Mouse (Mus musculus) C2C12 (cell line): Measurements from ENCODE around the gene Zfp574. TPM values are rescaled to one million over a fixed set of nuclear protein-coding genes. Genes with fewer than 3 reads are reported as not detected.

Source experiments
- H3K27me3 ChIP-seq: one replicate; pipeline ENCODE4 v1.6.1; 2011; ENCODE audit not compliant: control insufficient read depth, insufficient read depth, insufficient read length
- H3K36me3 ChIP-seq: one replicate; pipeline ENCODE4 v1.6.1; 2011; ENCODE audit not compliant: control insufficient read depth, insufficient read depth
- H3K4me3 ChIP-seq: one replicate; pipeline ENCODE4 v1.5.1; 2011; ENCODE audit warnings: mild to moderate bottlenecking, control low read depth; ENCODE audit not compliant: poor library complexity, insufficient read depth, severe bottlenecking
- H3K79me2 ChIP-seq: one replicate; pipeline ENCODE4 v1.6.1; 2011; ENCODE audit not compliant: control insufficient read depth, insufficient read depth
- H3K79me3 ChIP-seq: one replicate; pipeline ENCODE4 v1.6.1; 2011; ENCODE audit warnings: low read depth, control low read depth
- H3ac ChIP-seq: one replicate; pipeline ENCODE3; 2011; ENCODE audit warnings: low read depth; ENCODE audit not compliant: control insufficient read depth, insufficient read length
- CEBPB ChIP-seq: IDR thresholded peaks from one replicate; pipeline ENCODE4 v1.6.1; 2011; ENCODE audit warnings: low read depth, mild to moderate bottlenecking, control low read depth, moderate library complexity
- CTCF ChIP-seq: IDR thresholded peaks from one replicate; pipeline ENCODE4 v1.5.1; 2011; ENCODE audit not compliant: control insufficient read depth, insufficient read depth, insufficient read length
- FOSL1 ChIP-seq: IDR thresholded peaks from one replicate; pipeline ENCODE4 v1.8.0; 2011; ENCODE audit warnings: mild to moderate bottlenecking, low read length; ENCODE audit not compliant: poor library complexity, insufficient read depth, severe bottlenecking
- MAX ChIP-seq: IDR thresholded peaks from one replicate; pipeline ENCODE4 v1.6.1; 2011; ENCODE audit warnings: mild to moderate bottlenecking, control low read depth
- MYOD1 ChIP-seq: IDR thresholded peaks from one replicate; pipeline ENCODE4 v1.6.1; 2011; ENCODE audit warnings: low read depth; ENCODE audit not compliant: control insufficient read depth, insufficient read length
- MYOG ChIP-seq: IDR thresholded peaks from one replicate; pipeline ENCODE4 v1.6.1; 2011; ENCODE audit not compliant: control insufficient read depth, insufficient read length; ENCODE audit errors: extremely low read depth
- USF1 ChIP-seq: IDR thresholded peaks from one replicate; pipeline ENCODE4 v1.6.1; 2011; ENCODE audit warnings: low read depth, mild to moderate bottlenecking, control low read depth, moderate library complexity
- polyA plus RNA-seq: library from polyadenylated mRNA; unstranded; fragments of >200 nt; fragmentation: generic; extraction: Trizol; gene quantifications from one replicate; pipeline ENCODE4 v1.2.1, GENCODE M21; 2012; ENCODE audit warnings: missing spikeins

Zfp574 gene
- polyA plus RNA-seq, 1 experiment = 15.5 TPM

- H3K36me3 ChIP-seq = no peaks in the 10 kb centered on the region
- no peak overlapping the region for H3ac ChIP-seq
- H3K27me3 ChIP-seq = peaks cover 59% of the 10 kb centered on the region
- H3K4me3 ChIP-seq = no peak overlapping the region
- H3K79me3 ChIP-seq = no peaks in the 10 kb centered on the region
- TF ChIP-seq FOSL1 (no peak), MAX (no peak), CEBPB (no peak), CTCF (no peak), MYOG (no peak), MYOD1 (no peak), USF1 (no peak)
- no peaks in the 10 kb centered on the region for H3K79me2 ChIP-seq
These were observed 25.8 kb downstream of the Zfp574 start for GRCm38 (mm10) chr7:25098169-25098568.

GRCm38 (mm10) chr7:25099581-25099980, 27.2 kb downstream of the Zfp574 start:
- Histone ChIP-seq H3K36me3 (no peaks in the 10 kb centered on the region), H3ac (no peak overlapping the region), H3K27me3 (peaks cover 68% of the 10 kb centered on the region), H3K79me3 (no peaks in the 10 kb centered on the region), H3K79me2 (no peaks in the 10 kb centered on the region), H3K4me3 (no peak overlapping the region)
- no peak for TF ChIP-seq MYOD1
- TF ChIP-seq USF1 = no peak
- no peak for TF ChIP-seq FOSL1
- no peak for TF ChIP-seq CTCF
- no peak for TF ChIP-seq CEBPB
- TF ChIP-seq MYOG = no peak
- TF ChIP-seq MAX = no peak

- Histone ChIP-seq H3ac (no peak overlapping the region), H3K79me2 (no peaks in the 10 kb centered on the region), H3K4me3 (no peak overlapping the region), H3K79me3 (no peaks in the 10 kb centered on the region), H3K36me3 (no peaks in the 10 kb centered on the region), H3K27me3 (peaks cover 34% of the 10 kb centered on the region)
- peak; percentile 93 for TF ChIP-seq CTCF
- TF ChIP-seq CEBPB = no peak
These were observed 33.2 kb downstream of the Zfp574 start for GRCm38 (mm10) chr7:25105411-25106160.

GRCm38 (mm10) chr7:25106790-25107502, 34.6 kb downstream of the Zfp574 start:
- Histone ChIP-seq H3K36me3 (no peaks in the 10 kb centered on the region), H3K79me3 (no peaks in the 10 kb centered on the region), H3ac (no peak overlapping the region), H3K4me3 (no peak overlapping the region), H3K27me3 (peaks cover 35% of the 10 kb centered on the region), H3K79me2 (no peaks in the 10 kb centered on the region)
- TF ChIP-seq FOSL1 (no peak), USF1 (no peak), MYOG (no peak), MAX (no peak), CTCF (no peak), MYOD1 (no peak), CEBPB (no peak)

GRCm38 (mm10) chr7:25109355-25109754, 37.0 kb downstream of the Zfp574 start:
- Histone ChIP-seq H3K4me3 (no peak overlapping the region), H3ac (no peak overlapping the region), H3K79me2 (no peaks in the 10 kb centered on the region), H3K36me3 (no peaks in the 10 kb centered on the region), H3K79me3 (no peaks in the 10 kb centered on the region), H3K27me3 (peaks cover 35% of the 10 kb centered on the region)
- TF ChIP-seq CEBPB (no peak), FOSL1 (no peak), MAX (no peak), MYOG (no peak), CTCF (no peak), MYOD1 (no peak), USF1 (no peak)
